Mouse (Mus musculus) myocyte (in vitro differentiated cells): ENCODE data around the gene Gm11639.

Experiments
- CEBPB ChIP-seq: IDR thresholded peaks from 2 replicates; pipeline ENCODE4 v1.6.1; 2011; ENCODE audit warnings: mild to moderate bottlenecking, moderate library complexity; ENCODE audit not compliant: poor library complexity, insufficient read depth, severe bottlenecking
- E2F4 ChIP-seq: IDR thresholded peaks from one replicate; pipeline ENCODE4 v1.6.1; 2011; ENCODE audit warnings: mild to moderate bottlenecking, control low read depth, moderate library complexity; ENCODE audit not compliant: insufficient read depth
- POLR2A ChIP-seq: IDR thresholded peaks from one replicate; pipeline ENCODE4 v1.6.1; 2011; ENCODE audit warnings: low read depth, mild to moderate bottlenecking, control low read depth, moderate library complexity; ENCODE audit not compliant: insufficient read length
- POLR2AphosphoS2 ChIP-seq: IDR thresholded peaks from one replicate; pipeline ENCODE4 v1.6.1; 2011; ENCODE audit warnings: low read depth, control low read depth; ENCODE audit not compliant: insufficient read length
- TCF12 ChIP-seq: IDR thresholded peaks from one replicate; pipeline ENCODE4 v1.6.1; 2011; ENCODE audit warnings: mild to moderate bottlenecking, control low read depth; ENCODE audit not compliant: poor library complexity, insufficient read depth, severe bottlenecking

DNA sequence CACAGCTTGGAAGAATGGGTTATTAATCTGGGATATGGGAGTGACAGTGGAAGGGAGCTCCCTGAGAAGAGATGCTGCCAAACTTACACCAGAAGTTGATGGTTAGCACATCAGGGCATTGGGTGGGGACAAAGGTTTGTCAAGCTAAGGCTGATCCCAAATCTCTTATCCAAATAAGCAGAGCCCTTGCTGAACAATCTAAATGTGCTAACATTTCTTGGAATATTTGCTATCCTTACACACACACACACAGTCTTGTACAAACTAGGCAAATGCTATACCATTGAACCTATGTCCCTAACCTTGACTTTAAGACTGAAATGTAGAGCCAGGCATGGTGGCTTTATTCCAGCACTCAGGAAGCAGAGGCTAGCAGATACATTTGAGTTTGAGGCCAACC lies 458.1 kb downstream of the Gm11639 start:
- TF ChIP-seq POLR2A (no peak), POLR2AphosphoS2 (no peak), TCF12 (no peak), CEBPB (no peak), E2F4 (no peak)
